Mouse (Mus musculus): ENCODE data around the gene Frmd4b.

DNA sequence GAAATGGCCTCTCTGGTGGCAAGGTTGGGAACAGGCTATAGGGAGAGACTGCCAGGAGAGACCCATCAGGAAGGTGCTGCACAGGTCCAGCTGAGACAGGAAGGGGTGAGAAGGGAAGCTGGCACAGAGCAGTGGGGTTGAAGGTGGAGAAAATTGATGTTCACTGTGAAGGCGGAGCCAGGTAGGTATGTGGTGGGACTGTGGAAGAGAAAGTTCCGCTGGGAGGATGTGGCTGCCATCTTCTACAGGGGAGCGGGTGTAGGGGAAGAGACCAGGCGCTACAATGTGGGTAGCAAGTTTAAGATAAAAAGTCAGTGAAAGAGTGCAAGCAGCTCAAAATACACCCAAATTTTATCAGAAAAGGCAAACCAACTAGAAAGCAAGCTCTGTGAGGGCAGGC is 143.7 kb downstream of the Frmd4b start:
- TF ChIP-seq POLR2A (IDR thresholded peaks at IDR 0.05; ENCODE audit: insufficient read length, low read depth), result no peak
- TF ChIP-seq USF1 (IDR thresholded peaks at IDR 0.05; ENCODE audit: low read depth), result no peak
- TF ChIP-seq TCF12 (IDR thresholded peaks at IDR 0.05; ENCODE audit: insufficient read depth, poor library complexity, severe bottlenecking), result no peak
- TF ChIP-seq CEBPB (IDR thresholded peaks at IDR 0.05; ENCODE audit: insufficient read depth, poor library complexity, severe bottlenecking), result no peak
- no peak for TF ChIP-seq E2F4 (IDR thresholded peaks at IDR 0.05; ENCODE audit: insufficient read depth)
- TF ChIP-seq POLR2AphosphoS2 (IDR thresholded peaks at IDR 0.05; ENCODE audit: insufficient read length, low read depth), result no peak
- TF ChIP-seq MAX (IDR thresholded peaks at IDR 0.05; ENCODE audit: low read depth), result no peak
- TF ChIP-seq MYOG (IDR thresholded peaks at IDR 0.05; ENCODE audit: control insufficient read depth in 1 of 3, insufficient read depth in 1 of 3, insufficient read length in 2 of 3, low read depth in 2 of 3), result no peak
- no peak for TF ChIP-seq MYOD1 (IDR thresholded peaks at IDR 0.05; ENCODE audit: control insufficient read depth in 1 of 3, insufficient read length in 2 of 3, low read depth in 2 of 3)
- TF ChIP-seq SRF (IDR thresholded peaks at IDR 0.05; ENCODE audit: control insufficient read depth, insufficient read length, low read depth), result no peak
